In genomic region chr10:57000892-57001722, GRCm38 (mm10) we compare ENCODE assay signal across 8 mouse cellular contexts.
DNase-seq lines count a peak whose midpoint lies in the region; ATAC-seq and TF ChIP-seq lines count a peak whose summit lies in the region.

No protein-coding gene starts in this region.

- no peaks in the 10 kb centered on the region for H3K27me3 ChIP-seq in kidney, adult 2 months (replicated peaks; ENCODE audit: control insufficient read depth, insufficient read depth, low read length)
- H3K27me3 ChIP-seq in limb, embryonic 10.5 days (ENCODE audit: low read depth, poor library complexity, severe bottlenecking), result no peaks in the 10 kb centered on the region
- H3K27me3 ChIP-seq in midbrain, embryonic 16.5 days (ENCODE audit: control insufficient read depth, insufficient read depth, low read depth, low read length), result no peaks in the 10 kb centered on the region
- H3K27me3 ChIP-seq in stomach, embryonic 14.5 days (ENCODE audit: control insufficient read depth, insufficient read depth, low read length), result no peaks in the 10 kb centered on the region

- H3K4me1 ChIP-seq in kidney, adult 2 months (ENCODE audit: control insufficient read depth, insufficient read depth, low read length), result no peaks in the 10 kb centered on the region
- peaks cover 11% of the 10 kb centered on the region for H3K4me1 ChIP-seq in limb, embryonic 10.5 days
- H3K4me1 ChIP-seq in midbrain, embryonic 16.5 days (ENCODE audit: control insufficient read depth, insufficient read depth, low read length), result peaks cover 4% of the 10 kb centered on the region; the same call in 1 of the 2 replicates
- H3K4me1 ChIP-seq in stomach, embryonic 14.5 days (ENCODE audit: control insufficient read depth, insufficient read depth, low read length), result no peaks in the 10 kb centered on the region

- 18% methylated on average over 16 of the region's 16 CpGs for WGBS in kidney, adult 2 months
- WGBS in limb, embryonic 10.5 days, result 31% methylated on average over 16 of the region's 16 CpGs
- WGBS in midbrain, embryonic 16.5 days, result 20% methylated on average over 16 of the region's 16 CpGs
- WGBS in stomach, embryonic 14.5 days, result 24% methylated on average over 16 of the region's 16 CpGs

- H3K27ac ChIP-seq in kidney, adult 2 months (ENCODE audit: insufficient read depth, low read depth, low read length), result no peak overlapping the region
- no peak overlapping the region; the same call in 1 of the 2 replicates for H3K27ac ChIP-seq in limb, embryonic 10.5 days
- H3K27ac ChIP-seq in midbrain, embryonic 16.5 days (ENCODE audit: low read length), result no peak overlapping the region
- no peak overlapping the region for H3K27ac ChIP-seq in stomach, embryonic 14.5 days (ENCODE audit: low read length)

- TF ChIP-seq POLR2A in kidney, adult 2 months (IDR thresholded peaks at IDR 0.05; ENCODE audit: low read depth, low read length), result no peak

- peak; percentile 76 for DNase-seq in 3T3-L1 (ENCODE audit: low read depth, low spot score)
- DNase-seq in adrenal gland, adult 18-20 months (ENCODE audit: low spot score in 2 of 2), result peak; percentile 18 to 25
- DNase-seq in embryo, embryonic 11 days, result peak; percentile 81
- peak; percentile 68 for DNase-seq in heart, adult 8-10 months (ENCODE audit: low spot score)
- peak; percentile 68 for DNase-seq in kidney, adult 2 months
- DNase-seq in limb, embryonic 10.5 days (ENCODE audit: low spot score), result peak; percentile 53

- no peaks in the 10 kb centered on the region for H3K36me3 ChIP-seq in kidney, adult 2 months (ENCODE audit: control insufficient read depth, insufficient read depth, low read length)
- no peaks in the 10 kb centered on the region for H3K36me3 ChIP-seq in limb, embryonic 10.5 days
- H3K36me3 ChIP-seq in midbrain, embryonic 16.5 days (ENCODE audit: control insufficient read depth, insufficient read depth, low read length), result no peaks in the 10 kb centered on the region
- no peaks in the 10 kb centered on the region for H3K36me3 ChIP-seq in stomach, embryonic 14.5 days (ENCODE audit: control insufficient read depth, insufficient read depth, low read length)

- peak; percentile 91 for ATAC-seq in midbrain, embryonic 16.5 days
- ATAC-seq in stomach, embryonic 14.5 days (ENCODE audit: insufficient number of reproducible peaks, insufficient read depth, low FRiP score, low read depth), result peak; percentile 56; the same call in 1 of the 2 replicates

- no peak overlapping the region for H3K9ac ChIP-seq in midbrain, embryonic 16.5 days (ENCODE audit: low read depth, low read length)
- no peak overlapping the region for H3K9ac ChIP-seq in stomach, embryonic 14.5 days (replicated peaks; ENCODE audit: low read depth, low read length)

- peak; percentile 53 for TF ChIP-seq CTCF in kidney, adult 2 months (conservative IDR thresholded peaks at IDR 0.05; ENCODE audit: insufficient read depth, insufficient read length, low read depth, low read length)

- no peaks in the 10 kb centered on the region for H3K9me3 ChIP-seq in limb, embryonic 10.5 days (replicated peaks)
- no peaks in the 10 kb centered on the region for H3K9me3 ChIP-seq in midbrain, embryonic 16.5 days (replicated peaks; ENCODE audit: control insufficient read depth, low read length, poor library complexity, severe bottlenecking)
- H3K9me3 ChIP-seq in stomach, embryonic 14.5 days (ENCODE audit: control insufficient read depth, low read depth, low read length), result no peaks in the 10 kb centered on the region

- H3K4me3 ChIP-seq in kidney, adult 2 months (ENCODE audit: insufficient read depth, low read depth, low read length), result no peak overlapping the region
- no peak overlapping the region for H3K4me3 ChIP-seq in limb, embryonic 10.5 days
- no peak overlapping the region for H3K4me3 ChIP-seq in midbrain, embryonic 16.5 days (ENCODE audit: low read depth, low read length)
- no peak overlapping the region for H3K4me3 ChIP-seq in stomach, embryonic 14.5 days (ENCODE audit: low read depth, low read length)

- H3K4me2 ChIP-seq in midbrain, embryonic 16.5 days (ENCODE audit: low read length), result peak overlapping the region; percentile 29
- H3K4me2 ChIP-seq in stomach, embryonic 14.5 days (replicated peaks; ENCODE audit: low read depth, low read length), result peak overlapping the region; percentile 30

Comparison
In these comparisons a context has a peak if more than half of its experiments do, and no peak if none do; other contexts are left out.
1. DNase-seq: peak in every context shown above with its lines; median percentile 81 in embryo, embryonic 11 days; 76 in 3T3-L1; 68 in heart, adult 8-10 months; 68 in kidney, adult 2 months; 53 in limb, embryonic 10.5 days; 22 in adrenal gland, adult 18-20 months.